Comparison of ENCODE assay signal across 7 mouse cellular contexts in the genomic region with DNA sequence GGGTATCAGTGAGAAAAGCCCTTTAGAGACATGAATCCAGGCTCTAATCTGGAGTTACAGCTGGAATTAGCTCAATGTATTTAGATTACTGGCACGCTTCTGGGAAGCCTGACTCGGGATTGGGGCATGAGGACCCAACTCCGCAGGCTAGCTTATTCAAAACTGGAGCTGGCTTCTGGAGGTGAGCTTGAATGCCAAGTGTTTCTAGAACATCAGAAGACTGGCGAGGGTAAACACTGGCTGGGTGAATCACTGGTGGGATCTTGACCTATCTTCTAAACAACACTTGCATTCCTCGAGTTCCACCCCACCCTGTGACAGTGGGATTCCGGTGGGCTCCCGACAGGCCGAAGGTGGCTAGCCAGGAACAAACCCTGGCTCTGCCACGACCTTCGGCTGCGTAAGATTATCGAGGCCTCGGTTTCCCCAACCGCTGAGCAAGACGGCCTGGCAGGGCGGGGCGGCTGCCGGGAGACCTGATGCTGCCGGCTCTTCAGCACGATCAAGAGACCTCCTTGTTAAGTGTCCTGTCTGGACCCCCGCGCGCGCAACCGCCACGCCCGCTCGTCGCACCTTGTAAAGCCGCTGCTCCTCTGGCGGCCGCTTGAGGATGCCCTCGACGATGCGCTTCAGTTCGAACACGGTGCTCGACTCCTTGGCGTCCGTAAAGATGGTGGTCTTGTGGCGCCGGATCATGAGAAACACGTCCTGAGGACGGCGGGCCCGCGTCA. TPM values are rescaled to one million over a fixed set of nuclear protein-coding genes. Genes with fewer than 3 reads are reported as not detected.
DNase-seq lines count a peak whose midpoint lies in the region; ATAC-seq and TF ChIP-seq lines count a peak whose summit lies in the region.

No protein-coding gene starts in this region.

- peak overlapping the region; percentile 87 for H3K4me2 ChIP-seq in forebrain, embryonic 12.5 days
- peak overlapping the region; percentile 70 for H3K4me2 ChIP-seq in hindbrain, embryonic 11.5 days (replicated peaks; ENCODE audit: low read depth, low read length)

- ATAC-seq in forebrain, embryonic 12.5 days (ENCODE audit: low FRiP score), result peak; percentile 76
- ATAC-seq in hindbrain, embryonic 11.5 days (ENCODE audit: low FRiP score), result peak; percentile 86
- peak; percentile 31 for ATAC-seq in megakaryocyte, adult 5-6 weeks (ENCODE audit: poor library complexity, severe bottlenecking)

- no peaks in the 10 kb centered on the region for H3K9me3 ChIP-seq in ES-E14 (ENCODE audit: control insufficient read depth, insufficient read depth, low read depth, low read length)
- H3K9me3 ChIP-seq in forebrain, embryonic 12.5 days, result no peaks in the 10 kb centered on the region
- H3K9me3 ChIP-seq in hindbrain, embryonic 11.5 days (ENCODE audit: control insufficient read depth, low read length), result no peaks in the 10 kb centered on the region

- DNase-seq in ES-E14 (ENCODE audit: low read depth, low spot score), result no peak
- peak; percentile 72 for DNase-seq in hindbrain, embryonic 11.5 days (ENCODE audit: low spot score)
- peak; percentile 30 to 79 for DNase-seq in left cerebral cortex, postnatal 10 days (ENCODE audit: extremely low spot score in 1 of 2, low spot score in 2 of 2)
- peak; percentile 66 for DNase-seq in right cerebral cortex, postnatal 4 days

- peak overlapping the region; percentile 87 to 94 for H3K4me3 ChIP-seq in ES-E14 (ENCODE audit: insufficient read depth in 1 of 2, low read depth in 1 of 2, low read length in 2 of 2, poor library complexity in 1 of 2, severe bottlenecking in 1 of 2)
- peak overlapping the region; percentile 95 for H3K4me3 ChIP-seq in bone marrow macrophage, adult 2 months (ENCODE audit: insufficient read depth, low read length)
- H3K4me3 ChIP-seq in forebrain, embryonic 12.5 days (replicated peaks), result peak overlapping the region; percentile 65
- H3K4me3 ChIP-seq in hindbrain, embryonic 11.5 days (ENCODE audit: low read depth, low read length), result peak overlapping the region; percentile 87

- peak overlapping the region; percentile 78 for H3K27ac ChIP-seq in ES-E14 (ENCODE audit: insufficient read depth, low read depth, low read length, poor library complexity, severe bottlenecking)
- H3K27ac ChIP-seq in bone marrow macrophage, adult 2 months (ENCODE audit: insufficient read depth, low read depth, low read length), result 0 out of 2 replicates have a peak overlapping the region, but pooled peaks have one; percentile 2
- peak overlapping the region; percentile 94 for H3K27ac ChIP-seq in forebrain, embryonic 12.5 days
- H3K27ac ChIP-seq in hindbrain, embryonic 11.5 days (ENCODE audit: low read depth, low read length), result peak overlapping the region; percentile 80

- H3K27me3 ChIP-seq in forebrain, embryonic 12.5 days, result peaks cover 31% of the 10 kb centered on the region
- no peaks in the 10 kb centered on the region for H3K27me3 ChIP-seq in hindbrain, embryonic 11.5 days (ENCODE audit: control insufficient read depth, insufficient read depth, low read length)

- intact Hi-C loops in left cerebral cortex, postnatal 10 days (cut with DNase I), result loop anchor here (5.0 kb wide), 1 partner anchor 56 kb away; the partner anchor contains the start of gene Flywch1

- peaks cover 0 to 7% of the 10 kb centered on the region in 2 experiments; a peak in 2 of 4 replicates for H3K4me1 ChIP-seq in ES-E14 (ENCODE audit: control insufficient read depth in 2 of 2, insufficient read depth in 2 of 2, low read length in 2 of 2, poor library complexity in 1 of 2)
- peaks cover 11% of the 10 kb centered on the region for H3K4me1 ChIP-seq in bone marrow macrophage, adult 2 months (ENCODE audit: control insufficient read depth, insufficient read depth, low read length)
- H3K4me1 ChIP-seq in forebrain, embryonic 12.5 days, result peaks cover 23% of the 10 kb centered on the region
- H3K4me1 ChIP-seq in hindbrain, embryonic 11.5 days (replicated peaks; ENCODE audit: control insufficient read depth, insufficient read depth, low read length), result 0 out of 2 replicates have a peak, but pooled peaks cover 2% of the 10 kb centered on the region

- peaks cover 26% of the 10 kb centered on the region for H3K36me3 ChIP-seq in ES-E14 (ENCODE audit: control insufficient read depth, insufficient read depth, low read length, poor library complexity, severe bottlenecking)
- peaks cover 40% of the 10 kb centered on the region for H3K36me3 ChIP-seq in forebrain, embryonic 12.5 days (replicated peaks)
- peaks cover 9% of the 10 kb centered on the region; the same call in 1 of the 2 replicates for H3K36me3 ChIP-seq in hindbrain, embryonic 11.5 days (ENCODE audit: control insufficient read depth, insufficient read depth, low read length)

- TF ChIP-seq CTCF in bone marrow macrophage, adult 2 months (IDR thresholded peaks at IDR 0.05; ENCODE audit: low read depth, low read length), result no peak

- in situ Hi-C loops in ES-E14 (cut with MboI; ENCODE audit: low sequenced_read_pairs in 2 of 2, unreplicated experiment in 2 of 2), result no loop called here

- TF ChIP-seq POLR2A in bone marrow macrophage, adult 2 months (IDR thresholded peaks at IDR 0.05; ENCODE audit: borderline replicate concordance, low read depth, low read length), result no peak

- 1% methylated on average over 47 of the region's 47 CpGs for WGBS in forebrain, embryonic 12.5 days
- WGBS in hindbrain, embryonic 11.5 days, result under 1% methylated on average over 39 of the region's 47 CpGs

- H3K9ac ChIP-seq in ES-E14 (ENCODE audit: insufficient read depth, low read depth, low read length, poor library complexity, severe bottlenecking), result peak overlapping the region; percentile 84
- peak overlapping the region; percentile 81 for H3K9ac ChIP-seq in forebrain, embryonic 12.5 days
- peak overlapping the region; percentile 88 for H3K9ac ChIP-seq in hindbrain, embryonic 11.5 days (ENCODE audit: low read depth, low read length)

TF ChIP-seq in ES-E14, 5 proteins besides CTCF, POLR2A, EP300 and RAD21:
- TF ChIP-seq MAFK (IDR thresholded peaks at IDR 0.05; ENCODE audit: insufficient read depth, low read depth, low read length) (no peak), ZNF384 (IDR thresholded peaks at IDR 0.05; ENCODE audit: low read depth, low read length) (no peak), CHD2 (IDR thresholded peaks at IDR 0.05; ENCODE audit: low read depth, low read length) (no peak), ZC3H11A (IDR thresholded peaks at IDR 0.05; ENCODE audit: borderline replicate concordance, low read depth, low read length) (no peak), HCFC1 (IDR thresholded peaks at IDR 0.05; ENCODE audit: borderline replicate concordance, insufficient read depth, low read length) (0 out of 2 replicates have a peak, but pooled peaks have one; percentile 14)

RNA-seq across cellular contexts. Expression of gene Elob, which starts 0.5 kb away (rescaled TPM):
- total RNA-seq in ES-E14 (2012; rRNA removed), result 651 and 726 TPM in 2 replicates
- 240 and 243 TPM in 2 replicates for polyA plus RNA-seq in bone marrow macrophage, adult 2 months (2012; ENCODE audit: insufficient read depth, insufficient read length, missing spikeins)
- polyA plus RNA-seq in forebrain, embryonic 12.5 days (2016; fragmentation: Nextera tagmentation; extraction: Ambion mirVana), result 1,039 and 1,118 TPM in 2 replicates
- 1,090 and 1,145 TPM in 2 replicates for polyA plus RNA-seq in hindbrain, embryonic 11.5 days (2014; fragmentation: Nextera tagmentation; extraction: Ambion mirVana)
- 100 to 1,000 TPM; 389 to 390 TPM for total RNA-seq in left cerebral cortex, postnatal 10 days (2021)
- total RNA-seq in megakaryocyte, adult 5-6 weeks (2015), result 283 and 294 TPM in 2 replicates
- 113 and 140 TPM in 2 replicates for total RNA-seq in megakaryocyte, adult 5-6 weeks (2017)

RNA-seq across cellular contexts. Expression of gene Prss33, which starts 7.4 kb away (rescaled TPM):
- 0.45 and 0.95 TPM in 2 replicates for total RNA-seq in ES-E14 (2012; rRNA removed)
- polyA plus RNA-seq in bone marrow macrophage, adult 2 months (2012; ENCODE audit: insufficient read depth, insufficient read length, missing spikeins), result not detected in 2 replicates
- 0.14 TPM in 1 of 2 replicates, not detected in the other for polyA plus RNA-seq in forebrain, embryonic 12.5 days (2016; fragmentation: Nextera tagmentation; extraction: Ambion mirVana)
- polyA plus RNA-seq in hindbrain, embryonic 11.5 days (2014; fragmentation: Nextera tagmentation; extraction: Ambion mirVana), result 0.14 TPM in 1 of 2 replicates, not detected in the other
- total RNA-seq in left cerebral cortex, postnatal 10 days (2021), result not detected
- not detected in 2 replicates for total RNA-seq in megakaryocyte, adult 5-6 weeks (2015)
- not detected in 2 replicates for total RNA-seq in megakaryocyte, adult 5-6 weeks (2017)

RNA-seq across cellular contexts. Expression of gene Prss32, which starts 15.2 kb away (rescaled TPM):
- total RNA-seq in ES-E14 (2012; rRNA removed), result 0.26 and 0.31 TPM in 2 replicates
- polyA plus RNA-seq in bone marrow macrophage, adult 2 months (2012; ENCODE audit: insufficient read depth, insufficient read length, missing spikeins), result not detected in 2 replicates
- polyA plus RNA-seq in forebrain, embryonic 12.5 days (2016; fragmentation: Nextera tagmentation; extraction: Ambion mirVana), result not detected in 2 replicates
- polyA plus RNA-seq in hindbrain, embryonic 11.5 days (2014; fragmentation: Nextera tagmentation; extraction: Ambion mirVana), result not detected in 2 replicates
- not detected for total RNA-seq in left cerebral cortex, postnatal 10 days (2021)
- total RNA-seq in megakaryocyte, adult 5-6 weeks (2015), result not detected in 2 replicates
- not detected in 2 replicates for total RNA-seq in megakaryocyte, adult 5-6 weeks (2017)

RNA-seq across cellular contexts. Expression of gene Prss41, which starts 15.5 kb away (rescaled TPM):
- total RNA-seq in ES-E14 (2012; rRNA removed), result 6.8 and 11.0 TPM in 2 replicates
- not detected in 2 replicates for polyA plus RNA-seq in bone marrow macrophage, adult 2 months (2012; ENCODE audit: insufficient read depth, insufficient read length, missing spikeins)
- 1.3 and 3.0 TPM in 2 replicates for polyA plus RNA-seq in forebrain, embryonic 12.5 days (2016; fragmentation: Nextera tagmentation; extraction: Ambion mirVana)
- polyA plus RNA-seq in hindbrain, embryonic 11.5 days (2014; fragmentation: Nextera tagmentation; extraction: Ambion mirVana), result 0.92 and 1.6 TPM in 2 replicates
- total RNA-seq in left cerebral cortex, postnatal 10 days (2021), result 1 to 10 TPM; 1.9 to 2.8 TPM
- not detected in 2 replicates for total RNA-seq in megakaryocyte, adult 5-6 weeks (2015)
- not detected in 2 replicates for total RNA-seq in megakaryocyte, adult 5-6 weeks (2017)

RNA-seq across cellular contexts. Expression of gene Srrm2, which starts 38.1 kb away (rescaled TPM):
- total RNA-seq in ES-E14 (2012; rRNA removed), result 192 and 230 TPM in 2 replicates
- polyA plus RNA-seq in bone marrow macrophage, adult 2 months (2012; ENCODE audit: insufficient read depth, insufficient read length, missing spikeins), result 502 and 543 TPM in 2 replicates
- 660 and 697 TPM in 2 replicates for polyA plus RNA-seq in forebrain, embryonic 12.5 days (2016; fragmentation: Nextera tagmentation; extraction: Ambion mirVana)
- 427 and 573 TPM in 2 replicates for polyA plus RNA-seq in hindbrain, embryonic 11.5 days (2014; fragmentation: Nextera tagmentation; extraction: Ambion mirVana)
- total RNA-seq in left cerebral cortex, postnatal 10 days (2021), result 100 to 1,000 TPM; 555 to 572 TPM
- total RNA-seq in megakaryocyte, adult 5-6 weeks (2015), result 210 and 224 TPM in 2 replicates
- 81.2 and 117 TPM in 2 replicates for total RNA-seq in megakaryocyte, adult 5-6 weeks (2017)

Comparison
In these comparisons a context has a peak if more than half of its experiments do, and no peak if none do; other contexts are left out.
1. H3K27ac ChIP-seq: peak in every context shown above with its lines; median percentile 94 in forebrain, embryonic 12.5 days; 80 in hindbrain, embryonic 11.5 days; 78 in ES-E14; 2 in bone marrow macrophage, adult 2 months.
2. ATAC-seq: peak in every context shown above with its lines; median percentile 86 in hindbrain, embryonic 11.5 days; 76 in forebrain, embryonic 12.5 days; 31 in megakaryocyte, adult 5-6 weeks.